Mouse (Mus musculus) cerebellum, adult 2 months (tissue): ENCODE measurements around the gene Plcb1. TPM values are rescaled to one million over a fixed set of nuclear protein-coding genes. Genes with fewer than 3 reads are reported as not detected.
A peak's percentile ranks its signal among the peaks of the same experiment; 100 is the strongest.

Experiments
- DNase-seq, 2 experiments: peaks; one replicate each; pipeline ENCODE4 v3.0.0; 2021
- H3K27ac ChIP-seq: fragments of 200-500 bp; 2 replicates; pipeline ENCODE4 v1.5.1; 2012; ENCODE audit warnings: low read length, control low read depth, inconsistent platforms; ENCODE audit not compliant: insufficient read depth
- H3K27me3 ChIP-seq: fragments of 200-500 bp; 2 replicates; pipeline ENCODE4 v1.6.1; 2012; ENCODE audit warnings: inconsistent platforms, mild to moderate bottlenecking, low read length, moderate library complexity; ENCODE audit not compliant: control insufficient read depth, insufficient read depth
- H3K4me1 ChIP-seq: fragments of 200-500 bp; 2 replicates; pipeline ENCODE4 v1.6.1; 2011; ENCODE audit warnings: low read length; ENCODE audit not compliant: control insufficient read depth, insufficient read depth
- H3K4me3 ChIP-seq: fragments of 200-500 bp; replicated peaks from 2 replicates; pipeline ENCODE3; 2011; ENCODE audit warnings: mild to moderate bottlenecking, low read depth, low read length, control low read depth; ENCODE audit not compliant: insufficient read depth
- CTCF ChIP-seq: fragments of 200-500 bp; IDR thresholded peaks from 2 replicates; pipeline ENCODE4 v1.5.1; 2011; ENCODE audit warnings: low read depth, mild to moderate bottlenecking, control low read depth, low read length, moderate library complexity, borderline replicate concordance; ENCODE audit not compliant: insufficient read depth
- POLR2A ChIP-seq: fragments of 200-500 bp; IDR thresholded peaks from 2 replicates; pipeline ENCODE4 v1.6.1; 2011; ENCODE audit warnings: low read length, control low read depth, borderline replicate concordance; ENCODE audit not compliant: insufficient read depth
- WGBS: fragments of 180-500 bp; shearing (Covaris S2); methylation state at CpG from one replicate; pipeline ENCODE4 v1.1.7; 2018; 5-methylcytosine and 5-hydroxymethylcytosine counted together
- polyA plus RNA-seq: library from polyadenylated mRNA; depleted of rRNA; stranded (reverse); fragments of >200 nt; gene quantifications from 2 replicates; pipeline ENCODE4 v1.2.3, GENCODE M21; 2012

Gene Plcb1
- polyA plus RNA-seq, 1 experiment, result 18.5 TPM

GRCm38 (mm10) chr2:135067419-135067818, 281.6 kb downstream of the Plcb1 start:
- no peak for DNase-seq
- Histone ChIP-seq H3K4me3 (no peak overlapping the region), H3K27me3 (no peaks in the 10 kb centered on the region), H3K4me1 (no peaks in the 10 kb centered on the region; the same call in 1 of the 2 replicates), H3K27ac (no peak overlapping the region)
- TF ChIP-seq CTCF (no peak), POLR2A (no peak)

DNA sequence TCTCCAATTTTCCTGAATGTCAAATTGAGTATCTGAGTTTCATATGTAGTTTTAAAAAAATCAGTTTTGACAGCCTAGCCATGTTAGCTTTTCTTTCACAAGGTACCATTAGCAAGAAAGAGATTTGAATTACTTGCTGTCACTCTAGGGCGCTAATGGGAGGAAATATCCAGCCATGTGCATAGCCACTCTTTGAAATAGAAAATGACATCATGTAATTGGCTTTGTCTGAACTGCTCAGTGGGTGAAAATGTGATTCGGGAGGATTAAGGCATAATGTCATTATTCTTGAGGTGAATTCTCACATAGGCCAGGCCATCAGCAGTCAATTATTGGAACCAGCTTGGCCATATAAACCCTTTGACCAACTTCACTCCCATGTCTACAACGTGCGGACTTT, 285.5 kb downstream of the Plcb1 start:
- H3K27me3 ChIP-seq, result no peaks in the 10 kb centered on the region
- H3K4me3 ChIP-seq, result no peak overlapping the region
- H3K4me1 ChIP-seq, result no peaks in the 10 kb centered on the region; the same call in 1 of the 2 replicates
- H3K27ac ChIP-seq, result no peak overlapping the region
- peak in 1 of 2 experiments; percentile 47 for DNase-seq
- WGBS, result 60% methylated on average over 4 of the region's 4 CpGs
- TF ChIP-seq CTCF, result no peak
- no peak for TF ChIP-seq POLR2A

GRCm38 (mm10) chr2:135072503-135072902, 286.6 kb downstream of the Plcb1 start:
- DNase-seq, result no peak
- 90% methylated on average over 5 of the region's 5 CpGs for WGBS
- no peak overlapping the region for H3K4me3 ChIP-seq
- H3K27ac ChIP-seq, result no peak overlapping the region
- H3K4me1 ChIP-seq, result no peaks in the 10 kb centered on the region; the same call in 1 of the 2 replicates
- no peak for TF ChIP-seq POLR2A
- TF ChIP-seq CTCF, result no peak
- H3K27me3 ChIP-seq, result no peaks in the 10 kb centered on the region

DNA sequence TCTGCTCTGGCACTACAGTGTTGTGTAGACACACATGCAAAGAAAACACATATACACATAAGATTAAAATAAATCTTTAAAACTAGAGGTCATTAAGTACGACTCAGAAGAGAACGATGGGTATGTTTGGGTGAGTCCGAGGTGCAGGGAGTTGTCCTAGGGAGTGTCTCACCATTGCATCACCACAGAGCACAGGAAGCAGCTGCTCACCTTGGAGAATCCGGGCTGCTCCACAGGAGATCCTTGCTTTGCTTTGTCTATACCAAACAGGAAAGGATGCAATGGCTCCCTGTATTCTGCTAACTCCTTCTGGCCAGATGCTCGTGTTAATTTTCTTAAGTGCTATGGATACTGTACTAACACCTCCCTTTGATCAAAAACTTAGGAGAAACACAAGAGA, 287.1 kb downstream of the Plcb1 start:
- 85% methylated on average over 5 of the region's 5 CpGs for WGBS
- Histone ChIP-seq H3K27me3 (no peaks in the 10 kb centered on the region), H3K27ac (no peak overlapping the region), H3K4me1 (no peaks in the 10 kb centered on the region; the same call in 1 of the 2 replicates), H3K4me3 (no peak overlapping the region)
- TF ChIP-seq POLR2A (no peak), CTCF (no peak)
- no peak for DNase-seq

DNA sequence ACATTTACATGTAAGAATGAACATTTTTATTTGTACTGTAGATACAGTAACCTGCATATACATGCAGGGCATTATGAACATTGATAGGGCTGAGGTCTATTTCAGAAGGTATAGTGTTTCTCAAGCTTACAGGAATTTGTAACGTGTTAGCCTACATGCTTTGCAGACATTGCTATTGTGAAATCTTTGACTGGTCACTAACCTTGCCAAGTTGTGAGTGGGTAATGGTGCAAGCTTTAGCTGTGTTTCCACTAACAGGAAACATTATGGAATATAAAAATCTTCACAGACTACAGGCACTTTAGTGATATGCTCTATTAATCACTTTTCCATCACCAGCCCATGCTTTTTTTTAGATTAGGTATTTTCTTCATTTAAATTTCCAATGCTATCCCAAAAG, 289.5 kb downstream of the Plcb1 start:
- 93% methylated on average over 1 of the region's 1 CpGs for WGBS
- no peak for TF ChIP-seq POLR2A
- TF ChIP-seq CTCF, result no peak
- no peak overlapping the region for H3K27ac ChIP-seq

GRCm38 (mm10) chr2:135092588-135093162, 306.8 kb downstream of the Plcb1 start:
- Histone ChIP-seq H3K4me1 (no peaks in the 10 kb centered on the region), H3K27me3 (no peaks in the 10 kb centered on the region), H3K27ac (no peak overlapping the region), H3K4me3 (no peak overlapping the region)
- no peak for DNase-seq
- 78% methylated on average over 5 of the region's 5 CpGs for WGBS
- no peak for TF ChIP-seq POLR2A

More for the DNA sequence above, 289.5 kb downstream of the Plcb1 start:
- no peak for DNase-seq
- H3K4me1 ChIP-seq, result no peaks in the 10 kb centered on the region; the same call in 1 of the 2 replicates
- H3K4me3 ChIP-seq, result no peak overlapping the region
- no peaks in the 10 kb centered on the region for H3K27me3 ChIP-seq

- WGBS, result 64% methylated on average over 4 of the region's 4 CpGs
- TF ChIP-seq POLR2A, result no peak
- no peak for TF ChIP-seq CTCF
- H3K4me3 ChIP-seq, result no peak overlapping the region
- H3K4me1 ChIP-seq, result no peaks in the 10 kb centered on the region
- DNase-seq, result no peak
- no peak overlapping the region for H3K27ac ChIP-seq
- H3K27me3 ChIP-seq, result no peaks in the 10 kb centered on the region
Measured at GRCm38 (mm10) chr2:135101292-135101691, 315.4 kb downstream of the Plcb1 start.

- no peak for TF ChIP-seq CTCF
- TF ChIP-seq POLR2A, result no peak
- 62% methylated on average over 1 of the region's 1 CpGs for WGBS
- Histone ChIP-seq H3K4me1 (no peaks in the 10 kb centered on the region), H3K27me3 (no peaks in the 10 kb centered on the region), H3K27ac (no peak overlapping the region), H3K4me3 (no peak overlapping the region)
- no peak for DNase-seq
Measured at GRCm38 (mm10) chr2:135101943-135102342, 316.1 kb downstream of the Plcb1 start.
